In genomic region chr11:80429009-80429475, GRCm38 (mm10) we compare ENCODE assay signal across 8 mouse cellular contexts. TPM values are rescaled to one million over a fixed set of nuclear protein-coding genes. Genes with fewer than 3 reads are reported as not detected.
A peak's percentile ranks its signal among the peaks of the same experiment; 100 is the strongest.
DNase-seq lines count a peak whose midpoint lies in the region; ATAC-seq and TF ChIP-seq lines count a peak whose summit lies in the region.

No protein-coding gene starts in this region.

- H3K4me2 ChIP-seq in heart, embryonic 11.5 days, result peak overlapping the region; percentile 73
- peak overlapping the region; percentile 81 for H3K4me2 ChIP-seq in kidney, postnatal 0 days (ENCODE audit: low read length)
- peak overlapping the region; percentile 88 for H3K4me2 ChIP-seq in lung, embryonic 16.5 days (ENCODE audit: low read depth, low read length)

- no peaks in the 10 kb centered on the region for H3K27me3 ChIP-seq in heart, embryonic 11.5 days (ENCODE audit: control insufficient read depth, insufficient read depth, low read length)
- no peaks in the 10 kb centered on the region for H3K27me3 ChIP-seq in kidney, postnatal 0 days (ENCODE audit: insufficient read depth, low read length)
- H3K27me3 ChIP-seq in lung, embryonic 16.5 days (ENCODE audit: control insufficient read depth, insufficient read depth, low read depth, low read length), result no peaks in the 10 kb centered on the region

- DNase-seq in thymus, postnatal 0 days (ENCODE audit: low spot score), result peak; percentile 23
- DNase-seq in thymus, postnatal 14 days, result no peak
- peak; percentile 34 for DNase-seq in brain, embryonic 14.5 days (ENCODE audit: low read depth)
- DNase-seq in kidney, postnatal 0 days (ENCODE audit: low spot score), result peak; percentile 37
- no peak for DNase-seq in frontal cortex, postnatal 25 days (ENCODE audit: low spot score in 2 of 2)

- peak overlapping the region; percentile 97 for H3K4me3 ChIP-seq in heart, embryonic 11.5 days (ENCODE audit: low read depth, low read length)
- peak overlapping the region; percentile 100 for H3K4me3 ChIP-seq in kidney, postnatal 0 days (replicated peaks; ENCODE audit: low read depth, low read length)
- H3K4me3 ChIP-seq in lung, embryonic 16.5 days (ENCODE audit: low read length), result peak overlapping the region; percentile 99
- H3K4me3 ChIP-seq in olfactory bulb, adult 2 months (ENCODE audit: insufficient read depth, low read depth, low read length), result peak overlapping the region; percentile 96

- no peak for TF ChIP-seq CTCF in brain, embryonic 14.5 days (IDR thresholded peaks at IDR 0.05; ENCODE audit: borderline replicate concordance, extremely low read depth, insufficient read depth, insufficient read length)
- TF ChIP-seq CTCF in kidney, postnatal 0 days (IDR thresholded peaks at IDR 0.05; ENCODE audit: low read depth), result no peak
- TF ChIP-seq CTCF in olfactory bulb, adult 2 months (IDR thresholded peaks at IDR 0.05; ENCODE audit: insufficient read depth, low read depth, low read length), result no peak

- H3K9ac ChIP-seq in heart, embryonic 11.5 days (ENCODE audit: low read depth, low read length), result peak overlapping the region; percentile 95
- H3K9ac ChIP-seq in kidney, postnatal 0 days (ENCODE audit: low read depth, low read length), result peak overlapping the region; percentile 97
- peak overlapping the region; percentile 98 for H3K9ac ChIP-seq in lung, embryonic 16.5 days (ENCODE audit: low read length)

- H3K36me3 ChIP-seq in heart, embryonic 11.5 days (ENCODE audit: control insufficient read depth, insufficient read depth, low read length), result peaks cover 12% of the 10 kb centered on the region
- H3K36me3 ChIP-seq in kidney, postnatal 0 days (ENCODE audit: insufficient read depth, low read length), result peaks cover 8% of the 10 kb centered on the region
- peaks cover 14% of the 10 kb centered on the region for H3K36me3 ChIP-seq in lung, embryonic 16.5 days (ENCODE audit: control insufficient read depth, insufficient read depth, low read length)

- WGBS in heart, embryonic 11.5 days (ENCODE audit: insufficient replicate concordance), result under 1% methylated on average over 37 of the region's 37 CpGs
- under 1% methylated on average over 37 of the region's 37 CpGs for WGBS in kidney, postnatal 0 days
- under 1% methylated on average over 32 of the region's 37 CpGs for WGBS in lung, embryonic 16.5 days
- under 1% methylated on average over 37 of the region's 37 CpGs for WGBS in olfactory bulb, adult 2 months

- no peaks in the 10 kb centered on the region for H3K4me1 ChIP-seq in heart, embryonic 11.5 days (ENCODE audit: control insufficient read depth, insufficient read depth, low read length)
- H3K4me1 ChIP-seq in kidney, postnatal 0 days (replicated peaks; ENCODE audit: insufficient read depth, low read length), result no peaks in the 10 kb centered on the region
- H3K4me1 ChIP-seq in lung, embryonic 16.5 days (replicated peaks; ENCODE audit: control insufficient read depth, insufficient read depth, low read length), result peaks cover 8% of the 10 kb centered on the region
- H3K4me1 ChIP-seq in olfactory bulb, adult 2 months (ENCODE audit: control insufficient read depth, insufficient read depth, low read length), result peaks cover 2% of the 10 kb centered on the region; the same call in 1 of the 2 replicates

- no peaks in the 10 kb centered on the region for H3K9me3 ChIP-seq in heart, embryonic 11.5 days (replicated peaks; ENCODE audit: control insufficient read depth, low read length)
- no peaks in the 10 kb centered on the region for H3K9me3 ChIP-seq in kidney, postnatal 0 days (replicated peaks; ENCODE audit: low read length)
- H3K9me3 ChIP-seq in lung, embryonic 16.5 days (ENCODE audit: control insufficient read depth, low read length), result no peaks in the 10 kb centered on the region

- no peak for TF ChIP-seq POLR2A in brain, embryonic 14.5 days (IDR thresholded peaks at IDR 0.05; ENCODE audit: borderline replicate concordance, extremely low read depth, insufficient read depth, insufficient read length, poor library complexity, severe bottlenecking)
- TF ChIP-seq POLR2A in olfactory bulb, adult 2 months (IDR thresholded peaks at IDR 0.05; ENCODE audit: insufficient read depth, low read depth, low read length), result no peak

- peak overlapping the region; percentile 89 for H3K27ac ChIP-seq in heart, embryonic 11.5 days (ENCODE audit: low read depth, low read length)
- peak overlapping the region; percentile 88 for H3K27ac ChIP-seq in kidney, postnatal 0 days
- peak overlapping the region; percentile 77 for H3K27ac ChIP-seq in lung, embryonic 16.5 days (ENCODE audit: low read length)
- peak overlapping the region; percentile 81 for H3K27ac ChIP-seq in olfactory bulb, adult 2 months (ENCODE audit: insufficient read depth, low read depth, low read length)

- peak; percentile 58 for ATAC-seq in heart, embryonic 11.5 days (replicated peaks; ENCODE audit: insufficient number of reproducible peaks, low FRiP score, low TSS enrichment)
- no peak for ATAC-seq in kidney, postnatal 0 days (replicated peaks; ENCODE audit: low FRiP score, low read depth)
- ATAC-seq in lung, embryonic 16.5 days (ENCODE audit: low read depth), result peak; percentile 55; the same call in 1 of the 2 replicates

RNA-seq across cellular contexts. Expression of gene Psmd11, which starts 0.6 kb away (rescaled TPM):
- polyA plus RNA-seq in thymus, postnatal 0 days (2015; fragmentation: Nextera tagmentation; extraction: Ambion mirVana), result 261 and 287 TPM in 2 replicates
- 86.1 and 90.2 TPM in 2 replicates for polyA plus RNA-seq in brain, embryonic 14.5 days (2012; rRNA removed)
- polyA plus RNA-seq in heart, embryonic 11.5 days (2014; fragmentation: Nextera tagmentation; extraction: Ambion mirVana), result 185 and 215 TPM in 2 replicates
- polyA plus RNA-seq in kidney, postnatal 0 days (2015; fragmentation: Nextera tagmentation; extraction: Ambion mirVana), result 249 and 281 TPM in 2 replicates
- polyA plus RNA-seq in lung, embryonic 16.5 days (2015; fragmentation: Nextera tagmentation; extraction: Ambion mirVana), result 277 and 300 TPM in 2 replicates
- polyA plus RNA-seq in olfactory bulb, adult 2 months (2012; ENCODE audit: insufficient read depth, insufficient read length, low replicate concordance, missing spikeins), result not detected in 2 replicates

RNA-seq across cellular contexts. Expression of gene Zfp207, which starts 46.0 kb away (rescaled TPM):
- polyA plus RNA-seq in thymus, postnatal 0 days (2015; fragmentation: Nextera tagmentation; extraction: Ambion mirVana), result 230 and 243 TPM in 2 replicates
- polyA plus RNA-seq in brain, embryonic 14.5 days (2012; rRNA removed), result 259 and 273 TPM in 2 replicates
- polyA plus RNA-seq in heart, embryonic 11.5 days (2014; fragmentation: Nextera tagmentation; extraction: Ambion mirVana), result 189 and 200 TPM in 2 replicates
- polyA plus RNA-seq in kidney, postnatal 0 days (2015; fragmentation: Nextera tagmentation; extraction: Ambion mirVana), result 199 and 201 TPM in 2 replicates
- polyA plus RNA-seq in lung, embryonic 16.5 days (2015; fragmentation: Nextera tagmentation; extraction: Ambion mirVana), result 229 and 240 TPM in 2 replicates
- polyA plus RNA-seq in olfactory bulb, adult 2 months (2012; ENCODE audit: insufficient read depth, insufficient read length, low replicate concordance, missing spikeins), result 162 and 401 TPM in 2 replicates

RNA-seq across cellular contexts. Expression of gene Cdk5r1, which starts 47.8 kb away (rescaled TPM):
- 1.2 and 1.7 TPM in 2 replicates for polyA plus RNA-seq in thymus, postnatal 0 days (2015; fragmentation: Nextera tagmentation; extraction: Ambion mirVana)
- 327 and 349 TPM in 2 replicates for polyA plus RNA-seq in brain, embryonic 14.5 days (2012; rRNA removed)
- polyA plus RNA-seq in heart, embryonic 11.5 days (2014; fragmentation: Nextera tagmentation; extraction: Ambion mirVana), result 0.51 and 0.74 TPM in 2 replicates
- 0.38 and 0.54 TPM in 2 replicates for polyA plus RNA-seq in kidney, postnatal 0 days (2015; fragmentation: Nextera tagmentation; extraction: Ambion mirVana)
- polyA plus RNA-seq in lung, embryonic 16.5 days (2015; fragmentation: Nextera tagmentation; extraction: Ambion mirVana), result 0.67 and 0.79 TPM in 2 replicates
- 97.4 and 147 TPM in 2 replicates for polyA plus RNA-seq in olfactory bulb, adult 2 months (2012; ENCODE audit: insufficient read depth, insufficient read length, low replicate concordance, missing spikeins)

RNA-seq across cellular contexts. Expression of gene 5730455P16Rik, which starts 51.2 kb away (rescaled TPM):
- 12.6 and 18.0 TPM in 2 replicates for polyA plus RNA-seq in thymus, postnatal 0 days (2015; fragmentation: Nextera tagmentation; extraction: Ambion mirVana)
- polyA plus RNA-seq in brain, embryonic 14.5 days (2012; rRNA removed), result 12.4 and 15.9 TPM in 2 replicates
- polyA plus RNA-seq in heart, embryonic 11.5 days (2014; fragmentation: Nextera tagmentation; extraction: Ambion mirVana), result 14.6 and 14.8 TPM in 2 replicates
- 17.1 and 18.2 TPM in 2 replicates for polyA plus RNA-seq in kidney, postnatal 0 days (2015; fragmentation: Nextera tagmentation; extraction: Ambion mirVana)
- 17.5 and 19.4 TPM in 2 replicates for polyA plus RNA-seq in lung, embryonic 16.5 days (2015; fragmentation: Nextera tagmentation; extraction: Ambion mirVana)
- not detected in 2 replicates for polyA plus RNA-seq in olfactory bulb, adult 2 months (2012; ENCODE audit: insufficient read depth, insufficient read length, low replicate concordance, missing spikeins)

Comparison
In these comparisons a context has a peak if more than half of its experiments do, and no peak if none do; other contexts are left out.
1. DNase-seq: peak in thymus, postnatal 0 days (single experiment), brain, embryonic 14.5 days (single experiment) and kidney, postnatal 0 days (single experiment); none in thymus, postnatal 14 days (single experiment) and frontal cortex, postnatal 25 days (0 of 2).
2. RNA of gene Cdk5r1, which starts 47.8 kb away (polyA plus RNA-seq): 327 to 349 TPM in brain, embryonic 14.5 days and 97.4 to 147 TPM in olfactory bulb, adult 2 months; 1.2 to 1.7 TPM in thymus, postnatal 0 days, 0.51 to 0.74 TPM in heart, embryonic 11.5 days, 0.67 to 0.79 TPM in lung, embryonic 16.5 days and 0.38 to 0.54 TPM in kidney, postnatal 0 days; every median in the first group is over 10 times any median in the second.
3. Peak in every context shown above with its lines, with median percentiles within 50 percentile points of each other: H3K27ac ChIP-seq, H3K4me2 ChIP-seq, H3K4me3 ChIP-seq and H3K9ac ChIP-seq.